ENCODE assay signal across 11 mouse cellular contexts in genomic region chr4:129971989-129972388, GRCm38 (mm10). TPM values are rescaled to one million over a fixed set of nuclear protein-coding genes. Genes with fewer than 3 reads are reported as not detected.
DNase-seq lines count a peak whose midpoint lies in the region.
"Had no signal": no experiment of that assay in that cellular context is flagged by ENCODE, and none has a peak within 500 bp of the region (broad histone marks: within the 10 kb centered on the region; RNA-seq: fewer than 3 reads in every experiment).

No protein-coding gene starts in this region.

- intact Hi-C loops in gastrocnemius, postnatal 14 days (cut with DNase I; ENCODE audit: low total_unique reads): no loop called here

- peak; percentile 28 for DNase-seq in gastrocnemius, postnatal 14 days
- DNase-seq in gastrocnemius, postnatal 4 days (ENCODE audit: low spot score in 2 of 2): no peak
- peak; percentile 52 for DNase-seq in kidney, postnatal 10 days
- no peak for DNase-seq in kidney, postnatal 14 days
- peak; percentile 50 for DNase-seq in right cerebral cortex, postnatal 4 days
- no peak for DNase-seq in right cerebral cortex, adult 18-20 months
- DNase-seq in adrenal gland, postnatal 14 days: no peak
- DNase-seq: adrenal gland, postnatal 25 days; cerebellum, postnatal 36 days; gastrocnemius, adult 2 months; kidney, adult 18-20 months had no signal

RNA-seq across cellular contexts. Expression of gene Adgrb2, which starts 12.7 kb away (rescaled TPM):
- total RNA-seq in gastrocnemius, postnatal 14 days (2021): 1 to 10 TPM; 1.0 to 1.5 TPM
- total RNA-seq in gastrocnemius, postnatal 4 days (2021): 1 to 10 TPM; 3.0 to 5.1 TPM
- total RNA-seq in adrenal gland, postnatal 14 days (2021): 16.0 and 17.3 TPM in 2 replicates

RNA-seq across cellular contexts. Expression of gene Spocd1, which starts 42.9 kb away (rescaled TPM):
- not detected for total RNA-seq in gastrocnemius, postnatal 14 days (2021)
- not detected for total RNA-seq in gastrocnemius, postnatal 4 days (2021)
- 0.19 and 0.30 TPM in 2 replicates for total RNA-seq in adrenal gland, postnatal 14 days (2021)
- total RNA-seq: gastrocnemius, adult 2 months had no signal

Comparison
In these comparisons a context has a peak if more than half of its experiments do, and no peak if none do; other contexts are left out.
1. DNase-seq: peak in gastrocnemius, postnatal 14 days (single experiment), kidney, postnatal 10 days (single experiment) and right cerebral cortex, postnatal 4 days (single experiment); none in gastrocnemius, postnatal 4 days (0 of 2), kidney, postnatal 14 days (single experiment), right cerebral cortex, adult 18-20 months (single experiment) and adrenal gland, postnatal 14 days (single experiment).